Mouse (Mus musculus) kidney, adult 18-20 months (tissue): ENCODE measurements around the gene Atp5k.
A peak's percentile ranks its signal among the peaks of the same experiment; 100 is the strongest.

Experiments used
- DNase-seq: peaks from one replicate; pipeline ENCODE4 v3.0.0; 2021

The Atp5k gene

GRCm38 (mm10) chr5:108433804-108434587 lies at the start of gene Atp5k:
Gene Atp5k, minus strand, starts transcription at chr5:108434448.
- DNase-seq, result peak; percentile 96

GRCm38 (mm10) chr5:108483006-108483405 lies 48.8 kb upstream of the Atp5k start:
- no peak for DNase-seq

DNA sequence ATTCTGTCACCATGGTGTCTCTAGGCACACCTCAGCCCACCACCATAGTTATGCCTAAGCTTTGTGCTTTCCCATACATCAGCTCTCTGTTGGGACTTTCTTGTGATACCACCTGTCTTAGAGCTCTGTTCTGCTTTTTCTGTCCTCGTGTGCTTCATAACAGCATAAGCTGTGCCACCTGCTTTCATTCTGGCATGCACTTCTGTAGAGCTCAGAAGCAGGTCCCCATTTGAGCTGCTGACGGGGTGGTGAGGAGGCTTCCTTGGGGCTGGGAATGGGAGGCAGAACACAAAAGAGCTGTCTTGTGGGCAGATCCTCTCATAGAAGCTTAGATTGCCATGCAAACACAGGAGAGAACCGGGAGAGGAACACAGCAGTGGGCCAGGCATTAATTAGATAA lies 41.7 kb upstream of the Atp5k start:
- DNase-seq, result no peak

DNA sequence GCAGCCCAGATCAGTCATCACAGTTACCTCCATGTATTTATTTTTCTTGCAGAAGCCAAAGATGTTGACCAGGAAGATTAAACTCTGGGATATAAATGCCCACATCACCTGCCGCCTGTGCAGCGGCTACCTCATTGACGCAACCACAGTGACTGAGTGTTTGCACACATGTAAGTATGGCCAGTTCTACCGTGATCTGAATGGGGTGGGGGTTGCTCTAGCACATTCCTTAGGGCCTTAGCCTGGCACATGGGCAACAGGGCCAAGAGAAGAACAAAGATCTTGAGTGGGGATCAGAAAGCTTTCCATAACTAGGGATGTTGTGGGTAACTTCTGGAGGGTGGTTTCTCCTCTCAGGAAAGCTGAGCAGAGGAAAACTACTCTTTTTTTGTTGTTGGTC lies 39.5 kb upstream of the Atp5k start:
- no peak for DNase-seq

DNA sequence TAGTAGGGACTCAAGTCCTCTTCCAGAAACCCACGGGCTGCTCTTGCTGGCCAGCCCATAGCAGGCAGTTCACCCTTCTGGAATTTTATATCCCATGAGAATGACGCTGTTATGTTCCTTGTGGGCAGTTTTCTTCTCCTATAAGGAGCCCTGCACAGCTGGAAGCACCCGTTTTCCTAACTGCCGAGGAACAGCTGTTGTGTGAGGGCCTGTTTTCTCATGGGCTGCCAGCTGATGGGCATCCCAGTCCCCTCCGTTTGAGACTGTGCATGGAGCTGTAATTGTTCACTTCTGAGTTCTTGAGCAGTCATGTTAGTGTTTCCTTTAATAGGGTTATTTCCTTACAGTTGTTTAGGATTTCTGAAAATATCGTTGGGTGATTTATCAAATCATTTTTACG lies 35.4 kb upstream of the Atp5k start:
- no peak for DNase-seq

DNA sequence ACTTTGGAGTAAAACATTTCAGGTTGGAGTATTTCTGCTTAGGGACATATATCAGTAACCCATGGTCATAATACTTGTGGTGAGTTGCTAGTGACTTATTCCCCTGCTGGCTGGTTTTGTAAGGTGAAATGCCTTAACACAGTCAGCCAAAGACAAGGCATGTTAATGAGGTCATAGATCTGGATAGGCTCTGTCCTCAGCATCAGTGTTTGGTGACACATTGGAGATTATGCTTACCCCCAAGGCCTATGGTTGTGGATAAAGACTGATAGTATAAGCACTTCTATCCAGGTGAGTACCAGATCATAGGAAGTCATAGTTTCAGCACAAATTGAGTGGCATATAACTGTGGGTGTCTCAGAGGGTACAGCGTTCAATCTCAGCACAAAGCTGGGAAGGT lies 32.4 kb upstream of the Atp5k start:
- DNase-seq, result no peak

DNA sequence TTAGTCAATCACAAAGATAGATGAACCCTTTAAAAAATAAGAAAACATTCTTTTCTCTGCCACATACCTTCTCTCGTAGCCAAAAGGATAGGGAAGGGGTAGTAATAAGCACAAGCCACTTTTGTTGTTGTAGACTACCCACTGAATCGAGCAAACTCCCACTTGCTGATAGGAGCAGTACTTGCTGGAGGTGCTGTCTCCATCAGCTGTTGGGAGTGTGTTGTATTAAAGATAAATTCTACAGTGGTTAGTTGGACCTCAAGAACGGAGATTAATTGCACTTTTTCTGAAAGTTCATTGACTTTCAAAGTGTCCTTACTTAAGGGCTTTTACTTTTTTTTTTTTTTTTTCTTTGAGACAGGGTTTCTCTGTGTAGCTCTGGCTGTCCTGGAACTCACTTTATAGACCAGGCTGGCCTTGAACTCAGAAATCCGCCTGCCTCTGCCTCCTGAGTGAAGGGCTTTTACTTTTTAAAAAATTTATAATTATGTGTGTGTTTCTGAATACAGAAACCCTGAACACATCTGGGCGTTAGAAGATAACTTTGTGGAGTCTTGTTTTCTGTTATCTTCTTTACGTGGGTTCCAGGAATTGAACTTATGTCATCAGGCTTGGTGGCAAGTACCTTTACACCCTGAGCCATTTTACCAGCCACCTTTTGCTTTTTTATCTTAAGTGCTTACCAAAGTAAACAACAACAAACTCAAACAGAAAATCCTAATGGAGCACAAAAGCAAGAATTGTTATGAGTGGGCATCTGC lies 31.1 kb upstream of the Atp5k start:
- DNase-seq, result no peak

- peak; percentile 11 for DNase-seq
Measured at GRCm38 (mm10) chr5:108462446-108462845, 28.2 kb upstream of the Atp5k start.

- DNase-seq, result peak; percentile 99
Measured at GRCm38 (mm10) chr5:108461082-108462065, 27.1 kb upstream of the Atp5k start, which contains the start of gene Pcgf3. Gene Pcgf3, plus strand, starts transcription at chr5:108461232.

- no peak for DNase-seq
Measured at GRCm38 (mm10) chr5:108460461-108460860, 26.2 kb upstream of the Atp5k start.

- DNase-seq, result no peak
Measured at GRCm38 (mm10) chr5:108458706-108459105, 24.5 kb upstream of the Atp5k start.

GRCm38 (mm10) chr5:108454094-108454493 lies 19.8 kb upstream of the Atp5k start:
- peak; percentile 41 for DNase-seq

GRCm38 (mm10) chr5:108452422-108452821 lies 18.2 kb upstream of the Atp5k start:
- no peak for DNase-seq

DNA sequence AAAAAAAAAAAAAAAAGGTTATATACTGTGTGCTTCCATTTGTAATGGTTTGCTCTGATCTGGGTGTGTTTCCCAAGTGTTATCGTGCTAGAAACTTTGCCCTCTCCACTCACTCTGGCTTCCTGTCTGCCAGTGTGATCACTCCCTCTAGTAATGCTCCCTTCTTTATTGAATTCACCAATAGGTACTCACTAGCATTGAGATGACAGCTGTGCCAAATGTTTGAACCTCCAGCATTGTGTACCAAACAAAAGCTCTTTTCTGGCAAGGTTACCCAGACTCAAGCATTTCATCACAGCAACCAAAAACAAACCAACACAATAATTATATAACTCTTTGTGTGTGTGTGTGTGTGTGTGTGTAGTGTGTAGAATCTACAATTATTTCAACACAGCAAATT lies 17.4 kb upstream of the Atp5k start:
- no peak for DNase-seq

GRCm38 (mm10) chr5:108450837-108451540 lies 16.7 kb upstream of the Atp5k start:
- DNase-seq, result no peak

GRCm38 (mm10) chr5:108448785-108449668 lies 14.8 kb upstream of the Atp5k start, which contains the start of gene Mfsd7a:
Gene Mfsd7a, minus strand, starts transcription at chr5:108448891.
- DNase-seq, result peak; percentile 86

DNA sequence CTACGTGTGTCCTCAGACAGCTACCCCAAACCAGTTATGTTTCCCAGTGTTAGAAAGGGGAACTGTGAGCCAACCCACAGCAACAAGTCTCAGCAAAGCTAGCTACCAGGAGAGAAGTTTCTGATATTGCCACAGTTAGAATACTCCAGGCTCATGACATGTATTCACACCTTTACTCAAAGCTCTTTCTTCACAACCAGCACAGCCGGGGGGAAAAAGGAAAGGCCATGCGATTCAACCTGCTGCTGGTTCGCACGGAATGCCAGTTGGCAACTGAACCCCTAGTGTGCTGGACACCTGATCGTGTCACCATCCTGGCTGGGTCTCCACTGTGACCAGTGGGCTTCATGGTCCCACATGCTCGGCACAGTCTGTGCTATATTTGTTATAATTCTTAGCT lies 13.6 kb upstream of the Atp5k start:
- DNase-seq, result no peak

DNA sequence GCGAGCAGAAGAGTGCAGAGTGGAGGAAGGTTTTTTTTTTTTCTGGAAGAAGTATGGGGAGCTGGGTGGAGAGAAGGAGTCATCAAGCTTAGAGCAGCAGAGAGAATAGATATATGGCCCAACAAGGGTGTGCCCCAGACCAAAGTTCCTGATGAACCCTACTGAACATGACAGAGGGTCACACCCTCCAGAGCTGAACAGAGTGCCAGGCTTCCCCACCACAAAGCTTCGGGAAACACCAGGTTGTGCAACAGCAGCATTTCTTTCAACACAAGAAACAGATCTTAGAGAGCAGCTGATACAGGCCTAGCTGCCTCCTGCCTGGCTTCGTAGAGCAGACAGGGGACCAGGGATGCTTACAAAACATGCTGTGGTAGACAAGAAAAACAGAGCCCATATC lies 12.7 kb upstream of the Atp5k start:
- DNase-seq, result no peak

DNA sequence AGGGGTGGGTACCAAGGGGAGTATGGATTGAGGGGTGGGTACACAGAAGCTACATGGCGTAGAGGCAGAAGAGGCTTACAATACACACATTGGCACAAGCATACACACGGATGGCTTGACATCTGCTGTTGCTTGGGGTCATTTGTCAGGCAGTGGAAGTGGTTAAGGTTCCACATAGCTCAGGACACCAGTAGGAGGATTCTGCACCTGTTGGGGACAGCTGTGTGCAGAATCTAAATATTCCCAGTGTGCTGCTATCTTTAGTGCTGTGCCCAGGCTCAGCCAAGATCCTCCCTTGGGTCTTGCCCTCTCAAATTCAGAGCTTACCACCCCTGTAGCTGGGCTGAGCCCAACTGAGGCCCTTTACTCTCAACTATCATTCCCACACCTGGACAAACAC lies 1.9 kb upstream of the Atp5k start:
- DNase-seq, result no peak

GRCm38 (mm10) chr5:108431196-108431595 lies 3.1 kb downstream of the Atp5k start:
- no peak for DNase-seq

GRCm38 (mm10) chr5:108427186-108427585 lies 7.1 kb downstream of the Atp5k start:
- peak; percentile 60 for DNase-seq
